Mouse (Mus musculus) embryo, embryonic 11.5 days (tissue): Measurements from ENCODE around the gene Atp6v0a2.
"Not testable (repeated sequence)": the region's sequence is repeated elsewhere in the genome, so short reads cannot be mapped to it uniquely, and the experiment has no call there.

Experiments used
- DNase-seq: peaks from one replicate; pipeline ENCODE4 v3.0.0-alpha.2; 2012; ENCODE audit warnings: low read depth, low spot score

Gene Atp6v0a2

DNA sequence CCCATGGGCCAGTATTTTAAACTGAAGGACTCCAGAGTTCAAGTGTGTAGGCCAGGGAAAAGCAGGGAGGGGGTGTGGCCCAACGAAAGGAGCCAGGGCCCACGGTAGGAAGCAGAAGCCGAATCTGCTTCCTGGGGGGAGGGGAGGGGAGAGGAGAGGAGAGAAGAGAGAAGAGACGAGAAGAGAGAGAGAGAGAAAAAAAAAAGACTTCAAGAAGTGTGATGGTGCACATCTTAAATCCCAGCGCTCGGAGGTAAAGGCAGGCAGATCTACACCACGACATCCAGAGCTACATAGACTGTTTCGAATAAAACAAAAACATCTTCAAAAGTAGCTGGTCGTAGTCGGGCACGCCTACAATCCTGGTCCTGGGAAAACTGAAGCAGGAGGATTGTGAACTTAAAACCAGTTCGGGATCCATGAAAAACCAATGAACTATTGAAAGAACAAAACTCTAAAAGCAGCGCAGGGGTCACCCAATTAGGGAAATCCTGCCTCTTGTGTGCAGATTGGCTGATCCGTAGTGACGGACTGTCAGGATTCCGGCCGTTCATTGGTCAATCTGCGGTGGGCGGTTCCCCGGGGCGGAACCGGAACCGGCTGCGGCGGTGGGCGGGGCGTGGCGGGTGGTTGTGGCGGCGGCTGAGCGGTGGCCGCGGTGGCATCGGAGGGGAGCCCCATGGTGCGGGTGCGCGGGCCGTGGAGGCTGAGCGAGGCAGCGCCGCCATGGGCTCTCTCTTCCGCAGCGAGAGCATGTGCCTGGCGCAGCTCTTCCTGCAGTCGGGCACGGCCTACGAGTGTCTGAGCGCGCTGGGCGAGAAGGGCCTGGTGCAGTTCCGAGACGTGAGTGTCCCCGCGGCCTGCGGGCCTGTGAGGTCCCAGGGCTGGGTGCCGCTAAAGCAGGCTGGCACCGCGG lies at the start of gene Atp6v0a2:
Gene Atp6v0a2 (plus strand): TSS at position 129 of the 916 bp plus-strand sequence.
- peak; percentile 83 for DNase-seq

DNA sequence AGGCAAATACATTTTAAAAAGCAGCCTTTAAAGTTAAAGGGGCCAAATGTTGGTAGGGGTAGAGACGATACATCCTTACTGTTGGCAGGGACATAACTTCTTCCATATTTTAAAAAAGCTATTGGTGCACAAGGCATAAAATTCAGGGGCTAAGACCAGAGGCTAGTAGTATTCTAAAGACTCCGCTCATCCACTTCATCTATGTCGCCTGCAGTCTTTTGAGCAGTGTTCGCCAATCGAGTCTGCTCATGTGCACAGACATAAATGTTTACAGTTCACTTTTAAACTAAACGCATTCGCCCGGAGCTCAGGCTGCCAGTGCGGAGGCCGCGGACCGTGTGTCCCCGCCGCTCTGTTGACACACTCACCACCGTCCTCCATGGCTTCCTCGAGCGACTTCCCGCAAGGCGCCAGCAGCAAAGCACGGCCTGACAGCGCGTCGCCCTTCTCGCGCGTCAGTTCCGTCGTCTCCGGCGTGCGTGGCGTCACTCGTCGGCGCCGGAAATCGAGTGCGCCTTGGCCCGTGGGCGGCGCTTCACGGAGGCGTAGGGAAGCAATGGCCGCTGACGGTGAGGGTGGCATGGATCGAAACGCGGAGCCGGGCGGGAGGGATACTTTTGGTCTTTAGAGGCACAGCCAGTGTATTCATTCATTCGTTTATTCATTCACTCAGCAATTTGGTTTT lies 49.6 kb upstream of the Atp6v0a2 start, which contains the start of the genes Eif2b1 and Gtf2h3:
Gene Eif2b1 (minus strand): TSS at position 499 of the 685 bp plus-strand sequence.
Gene Gtf2h3 (plus strand): TSS at position 508 of the 685 bp plus-strand sequence.
- DNase-seq, result peak; percentile 93

DNA sequence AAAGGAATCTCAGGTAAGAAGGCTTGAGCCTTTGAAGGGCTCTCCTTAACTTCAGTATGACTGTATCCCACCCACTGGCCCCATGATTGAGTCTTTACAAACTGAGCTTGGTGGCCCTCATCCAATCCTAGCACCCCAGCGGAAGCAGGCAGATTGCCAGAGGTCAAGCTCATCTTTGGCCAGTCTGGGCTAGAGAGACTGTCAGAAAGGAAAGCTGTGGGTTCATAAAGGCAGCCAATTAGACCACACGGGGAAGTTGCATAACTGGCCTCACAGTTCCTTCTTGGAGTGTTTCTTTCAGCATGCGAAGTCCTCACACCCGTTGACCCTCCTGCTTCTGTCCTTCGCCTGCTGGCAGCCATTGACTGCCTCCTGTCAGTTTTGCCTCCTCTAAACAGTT lies 45.9 kb upstream of the Atp6v0a2 start:
- DNase-seq, result no peak

DNA sequence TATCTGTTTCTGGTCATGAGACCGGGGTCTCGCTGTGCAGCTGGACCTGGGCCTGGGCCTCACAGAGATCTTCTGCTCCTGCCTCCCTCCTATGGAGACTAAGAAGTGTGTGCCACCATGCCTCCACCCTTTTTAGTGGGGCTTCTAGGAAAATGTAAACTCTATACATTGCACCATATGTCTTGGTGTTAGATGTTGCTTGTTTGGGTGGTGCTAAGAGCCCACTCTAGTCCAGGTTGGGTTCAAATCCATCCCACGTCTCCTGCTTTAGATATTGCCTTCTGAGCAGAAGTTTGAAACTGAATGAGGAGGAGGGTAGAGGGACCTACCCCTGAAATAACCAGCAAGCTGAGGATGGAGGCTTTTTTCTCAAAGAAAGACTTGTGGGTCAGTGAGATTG lies 35.6 kb upstream of the Atp6v0a2 start:
- DNase-seq, result no peak

DNA sequence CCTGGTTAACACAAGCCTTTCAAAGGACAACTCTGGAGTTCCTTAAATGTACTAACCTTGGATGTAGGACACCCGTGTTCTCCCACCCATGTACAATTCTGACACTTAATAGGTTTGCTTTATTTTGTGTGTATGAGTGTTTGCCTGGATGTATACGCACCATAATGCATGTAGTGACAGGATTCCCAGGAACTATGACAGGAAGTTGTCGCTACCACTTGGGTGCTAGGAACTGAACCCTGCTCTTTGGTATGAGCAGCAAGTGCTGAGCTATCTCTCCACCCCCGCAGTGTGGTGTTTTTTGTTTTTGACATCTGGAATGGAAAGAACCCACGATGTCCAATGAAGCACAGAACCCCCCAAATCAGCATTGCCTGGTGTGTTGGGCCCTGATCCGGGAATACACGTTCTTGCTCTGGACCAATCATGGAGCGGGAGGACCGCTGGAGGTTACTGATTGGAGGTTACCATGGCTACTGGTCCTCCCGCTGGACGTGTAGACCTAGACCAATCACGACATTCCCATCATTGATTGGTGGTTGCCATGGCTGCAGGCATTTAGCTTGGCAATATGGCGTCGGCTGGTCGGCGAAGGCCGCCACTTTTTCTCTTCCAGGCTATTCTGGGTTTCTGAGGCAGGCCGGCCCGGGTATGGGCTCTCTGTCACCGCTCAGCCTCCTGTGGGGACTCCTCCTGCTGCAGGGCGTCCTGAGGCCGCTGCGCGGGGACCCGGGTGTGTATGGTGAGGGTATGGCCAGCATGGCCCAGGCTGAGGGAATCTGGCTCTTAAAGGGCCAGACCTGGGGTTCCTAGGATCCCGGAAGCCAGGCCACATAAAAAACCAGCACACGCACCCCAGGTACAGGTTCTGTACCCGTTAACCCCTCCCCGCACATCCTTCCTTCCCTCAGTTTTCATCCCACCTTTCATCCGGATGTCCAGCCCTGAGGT lies 29.9 kb upstream of the Atp6v0a2 start:
- peak; percentile 91 for DNase-seq

DNA sequence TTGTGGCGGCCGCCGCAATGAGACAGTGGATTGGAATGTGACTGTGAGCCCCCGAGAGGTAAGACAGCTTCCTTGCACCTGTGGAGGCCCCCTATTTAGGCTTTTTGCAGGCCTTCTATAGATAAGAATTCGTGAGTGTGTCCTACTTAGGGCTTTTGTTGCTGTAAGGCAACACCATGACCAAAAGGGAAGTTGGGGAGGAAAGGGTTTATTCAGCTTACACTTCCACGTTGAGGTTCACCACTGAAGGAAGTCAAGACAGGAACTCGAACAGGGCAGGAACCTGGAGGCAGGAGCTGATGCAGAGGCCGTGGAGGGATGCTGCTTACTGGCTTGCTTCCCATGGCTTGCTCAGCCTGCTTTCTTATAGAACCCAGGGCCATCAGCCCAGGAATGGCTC lies 28.6 kb upstream of the Atp6v0a2 start:
- not testable (repeated sequence) for DNase-seq

DNA sequence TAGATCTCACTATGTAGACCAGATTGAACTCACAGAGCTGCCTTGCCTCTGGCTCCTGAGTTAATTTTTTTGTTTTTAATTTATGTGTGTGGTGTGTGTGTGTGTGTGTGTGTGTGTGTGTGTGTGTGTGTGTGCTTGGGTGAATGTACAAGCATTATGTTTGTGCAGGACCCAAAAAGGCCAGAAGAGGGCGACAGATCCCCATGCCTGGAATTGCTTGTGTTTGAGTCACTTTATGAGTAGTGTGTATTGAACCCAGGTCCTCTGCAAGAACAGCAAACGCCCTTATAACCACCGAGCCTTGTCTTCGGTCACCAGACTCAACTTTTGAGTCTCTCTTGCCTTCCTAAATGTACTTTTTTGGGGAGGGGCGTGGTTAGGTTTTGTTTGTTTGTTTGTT lies 26.0 kb upstream of the Atp6v0a2 start:
- DNase-seq, result peak; percentile 30

DNA sequence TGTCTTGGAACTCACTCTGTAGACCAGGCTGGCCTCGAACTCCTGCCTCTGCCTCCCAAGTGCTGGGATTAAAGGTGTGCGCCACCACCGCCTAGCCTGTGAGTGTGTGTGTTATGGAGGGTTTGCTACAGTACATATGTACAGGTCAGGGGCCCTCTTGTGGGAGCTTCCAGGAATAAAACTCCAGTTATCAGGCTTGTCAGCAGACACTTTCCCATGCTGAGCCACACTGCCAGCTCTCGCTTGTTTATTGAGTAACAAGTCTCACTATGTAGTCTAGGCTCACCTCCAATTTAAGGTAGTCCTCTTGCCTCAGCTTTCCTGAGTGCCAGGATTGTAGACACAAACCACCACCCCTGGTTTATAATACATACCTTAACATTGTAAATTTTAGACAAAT lies 24.1 kb upstream of the Atp6v0a2 start:
- no peak for DNase-seq

DNA sequence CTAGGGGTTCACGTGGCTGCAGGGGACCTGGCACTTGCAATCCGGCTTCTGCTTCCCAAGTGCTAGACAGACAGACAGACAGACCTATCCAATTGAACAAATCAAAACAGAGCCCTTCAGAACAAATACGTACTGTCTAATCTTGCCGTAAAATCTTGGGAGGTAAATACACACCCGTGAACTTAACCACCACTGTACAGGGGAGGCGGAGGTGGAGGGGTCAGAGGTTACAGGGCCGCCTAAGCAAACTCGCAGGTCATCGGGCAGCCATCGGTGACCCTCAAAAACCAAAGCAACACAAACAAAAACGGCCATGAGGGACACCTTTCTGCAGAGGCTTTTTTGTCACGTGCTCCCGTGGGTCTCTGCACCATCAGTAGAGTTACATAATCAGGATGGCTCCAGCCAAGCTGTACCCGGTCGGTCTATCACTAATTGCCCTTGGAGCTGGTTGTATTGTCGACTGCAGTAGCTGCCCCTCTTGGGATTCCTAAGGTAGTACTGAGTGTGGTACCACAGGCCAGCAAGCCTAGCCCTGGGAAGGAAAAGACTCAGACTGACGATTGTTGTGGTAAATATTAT lies 23.2 kb upstream of the Atp6v0a2 start:
- no peak for DNase-seq

DNA sequence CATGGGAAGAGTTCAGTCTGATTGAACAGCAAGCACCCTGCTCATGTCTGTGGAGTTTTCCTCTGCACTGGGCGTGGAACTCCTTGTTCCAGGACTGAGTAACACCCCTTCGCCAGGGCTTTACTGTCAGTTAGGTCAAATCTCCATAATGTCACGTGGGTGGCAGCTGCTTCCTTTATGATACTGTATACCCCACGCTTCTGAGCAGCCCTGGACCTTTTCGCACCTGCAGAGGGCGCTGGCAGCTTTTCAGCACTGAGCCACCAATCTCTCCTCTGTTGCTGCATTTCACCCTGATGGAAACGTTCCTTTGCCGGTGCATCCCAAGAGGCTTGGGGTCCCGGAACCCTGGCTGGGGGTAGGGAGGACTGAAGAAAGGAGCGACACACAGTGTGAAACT lies 17.4 kb upstream of the Atp6v0a2 start:
- DNase-seq, result no peak

DNA sequence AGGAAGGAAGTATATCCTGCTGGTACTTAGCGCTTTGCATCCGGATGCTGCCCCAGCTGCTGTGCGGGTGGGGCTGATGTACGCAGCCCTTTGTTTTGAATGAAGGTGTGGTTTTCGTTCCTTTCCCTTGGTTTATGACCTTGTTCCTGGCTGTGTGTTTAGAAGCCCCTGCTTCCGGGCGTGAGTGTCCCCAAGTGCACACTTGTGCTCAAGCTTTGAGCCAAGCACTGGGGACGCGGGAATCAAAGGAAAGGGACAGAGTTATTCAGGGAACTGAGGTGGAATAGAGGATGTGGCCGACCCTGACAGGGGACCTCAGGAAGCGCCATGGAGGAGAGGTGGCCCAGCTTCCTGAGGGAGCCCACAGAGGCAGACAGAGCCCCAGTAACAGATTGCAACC lies 13.7 kb upstream of the Atp6v0a2 start:
- no peak for DNase-seq

DNA sequence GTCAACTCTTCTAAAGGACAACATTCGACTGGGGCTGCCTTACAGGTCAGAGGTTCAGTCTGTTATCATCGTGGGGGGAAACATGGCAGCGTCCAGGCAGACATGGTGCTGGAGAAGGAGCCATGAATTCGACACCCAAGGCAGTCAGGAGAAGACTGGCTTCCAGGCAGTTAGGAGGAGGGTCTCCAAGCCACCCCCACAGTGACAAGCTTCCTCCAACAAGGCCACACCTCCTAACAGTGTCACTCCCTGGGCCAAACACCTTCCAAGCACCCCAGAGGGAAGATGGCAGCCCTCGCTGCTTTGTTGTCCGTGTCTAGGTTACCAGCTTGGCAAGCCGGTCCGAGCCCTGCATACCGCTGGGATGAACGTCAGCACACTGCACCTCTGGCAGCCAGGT lies 9.7 kb upstream of the Atp6v0a2 start:
- no peak for DNase-seq

DNA sequence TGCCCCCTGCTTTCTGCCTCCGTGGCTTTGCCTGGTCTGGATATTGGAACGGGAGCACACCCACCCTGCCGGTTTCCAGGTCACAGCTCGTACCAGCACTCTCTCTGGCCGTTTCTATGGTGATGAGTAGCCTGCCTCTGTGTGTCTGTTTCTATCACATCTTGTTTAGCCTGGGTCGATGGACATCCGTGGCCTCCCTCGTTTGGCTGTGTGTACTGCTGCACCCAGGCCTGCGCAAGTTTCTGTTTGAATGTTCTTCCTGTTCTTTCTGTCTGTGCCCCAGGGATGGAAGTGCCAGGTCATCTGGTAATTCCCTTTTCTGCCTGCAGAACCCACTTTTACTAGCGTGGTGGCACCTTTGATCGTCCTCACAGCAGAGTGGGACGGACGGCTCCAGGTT lies 7.0 kb upstream of the Atp6v0a2 start:
- DNase-seq, result no peak

DNA sequence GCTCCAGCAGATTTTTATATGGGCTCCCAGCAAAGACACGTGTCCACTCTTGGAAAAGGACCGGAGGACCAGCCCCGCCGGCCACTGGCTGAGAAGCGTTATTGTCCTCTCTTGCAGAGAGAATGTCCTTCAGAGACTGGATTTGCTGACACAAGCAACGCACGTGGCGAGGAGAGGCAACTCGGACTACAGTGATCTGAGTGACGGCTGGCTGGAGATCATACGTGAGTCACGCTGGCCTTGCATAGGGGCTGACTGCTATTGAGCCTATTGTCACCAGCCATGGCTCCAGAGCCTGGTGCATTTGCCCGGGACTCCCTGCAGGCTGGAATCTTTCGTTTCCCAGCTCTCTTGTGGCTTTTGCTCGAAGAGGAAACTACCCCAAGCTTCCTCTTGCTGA lies 5.5 kb upstream of the Atp6v0a2 start:
- no peak for DNase-seq

DNA sequence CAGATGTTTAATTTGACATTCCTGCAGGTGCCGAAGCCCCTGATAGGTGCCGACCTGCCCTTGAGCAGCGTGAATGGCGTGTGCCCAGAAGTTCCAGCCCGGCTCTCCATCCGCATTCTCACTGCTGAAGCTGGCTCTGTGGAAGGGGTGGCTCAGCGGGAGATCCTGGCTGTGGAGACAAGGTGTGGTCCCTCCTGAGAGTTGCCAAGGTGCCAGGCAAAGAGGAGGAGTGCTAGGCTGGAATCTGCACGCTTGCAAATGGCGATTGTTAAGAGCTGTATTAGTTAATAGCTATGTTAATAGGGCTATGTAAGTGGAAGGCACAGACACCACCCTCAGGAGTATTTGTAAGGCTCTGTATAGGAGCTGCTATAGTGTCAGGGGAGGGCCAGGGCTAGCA lies 4.1 kb upstream of the Atp6v0a2 start:
- DNase-seq, result no peak

DNA sequence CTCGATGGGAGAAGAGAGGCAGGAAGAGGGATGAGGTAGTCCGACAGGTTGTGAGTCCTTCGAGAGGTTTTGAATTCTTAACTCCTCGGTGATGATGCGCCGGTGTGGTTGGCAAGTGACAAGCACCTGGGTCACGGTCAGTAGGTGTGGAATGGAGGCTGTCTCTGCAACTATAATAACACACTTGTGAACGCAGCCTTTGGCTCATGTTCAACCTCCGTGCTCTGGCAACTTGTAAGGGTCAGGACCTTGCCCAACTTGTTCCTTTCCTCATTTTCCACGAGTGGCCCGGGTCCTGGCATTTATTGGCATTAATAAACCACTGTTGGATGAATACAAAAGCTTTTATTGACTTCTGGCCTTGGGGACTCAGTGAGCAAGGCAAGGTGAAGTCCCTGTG lies 1.3 kb downstream of the Atp6v0a2 start:
- DNase-seq, result no peak

DNA sequence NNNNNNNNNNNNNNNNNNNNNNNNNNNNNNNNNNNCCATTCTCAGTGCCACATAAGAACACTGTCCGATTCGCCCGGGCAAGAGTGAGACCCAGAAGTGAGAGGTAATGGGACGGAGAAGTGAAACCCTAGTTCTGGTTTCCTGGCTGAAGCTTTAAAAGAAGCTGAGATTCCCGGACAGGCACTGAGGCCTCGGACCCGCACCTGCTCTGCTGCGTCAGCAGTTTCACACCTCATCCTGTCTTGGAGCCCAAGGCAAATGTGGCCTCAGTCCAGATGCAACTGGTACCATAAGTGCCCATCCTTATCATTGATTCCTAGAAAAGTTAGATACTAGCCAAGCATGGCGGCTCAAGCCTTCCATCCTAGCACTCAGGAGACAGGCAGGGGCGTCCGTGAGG lies 3.3 kb downstream of the Atp6v0a2 start:
- no peak for DNase-seq

DNA sequence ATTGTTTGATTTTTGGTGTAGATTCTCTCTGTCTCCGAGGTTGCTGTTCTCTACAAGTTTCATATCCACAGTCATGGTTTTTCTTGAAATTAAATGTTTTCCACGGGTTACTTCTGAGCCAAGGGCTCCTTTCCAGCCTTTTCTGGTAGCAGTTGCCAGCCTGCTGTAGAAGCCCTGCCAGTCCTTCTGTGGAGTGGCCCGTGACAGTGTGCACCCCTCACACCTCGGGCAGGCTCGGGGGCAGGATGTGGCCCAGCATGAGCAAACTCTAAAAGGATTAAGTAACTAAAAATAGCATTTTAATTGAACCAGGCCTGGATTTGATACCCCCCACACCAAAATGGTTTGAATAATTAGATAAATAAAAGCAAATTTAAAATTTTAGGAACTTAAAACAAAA lies 4.1 kb downstream of the Atp6v0a2 start:
- no peak for DNase-seq

DNA sequence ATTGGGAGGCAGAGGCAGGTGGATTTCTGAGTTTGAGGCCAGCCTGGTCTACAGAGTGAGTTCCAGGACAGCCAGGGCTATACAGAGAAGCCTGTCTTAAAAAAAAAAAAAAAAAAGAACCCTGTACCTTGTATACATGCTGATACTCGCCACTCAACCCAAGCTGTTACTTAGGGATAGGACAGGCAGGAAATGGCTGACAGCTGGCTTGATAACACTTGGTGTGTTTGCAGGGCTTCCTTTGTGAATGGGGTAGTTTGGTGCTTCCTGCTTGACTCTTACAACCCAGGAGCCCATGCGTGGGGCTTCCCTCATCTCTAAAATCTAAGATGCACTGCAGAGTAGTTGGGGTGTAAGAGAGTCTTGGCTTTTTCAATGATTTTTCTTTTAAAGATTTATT lies 5.0 kb downstream of the Atp6v0a2 start:
- DNase-seq, result no peak

DNA sequence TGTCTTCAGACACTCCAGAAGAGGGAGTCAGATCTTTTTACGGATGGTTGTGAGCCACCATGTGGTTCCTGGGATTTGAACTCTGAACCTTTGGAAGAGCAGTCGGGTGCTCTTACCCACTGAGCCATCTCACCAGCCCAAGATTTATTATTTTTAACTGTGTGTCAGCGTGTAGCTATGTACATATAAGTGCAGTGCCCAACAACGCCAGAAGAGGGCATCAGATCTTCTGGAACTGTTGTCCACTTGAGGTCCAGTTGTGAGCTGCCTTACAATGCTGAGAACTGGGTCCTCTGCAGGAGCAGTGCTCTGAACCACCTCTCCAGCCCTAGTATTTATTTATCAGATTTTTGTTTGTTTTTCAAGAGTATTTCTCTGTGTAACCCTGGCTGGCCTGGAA lies 6.7 kb downstream of the Atp6v0a2 start:
- not testable (repeated sequence) for DNase-seq

DNA sequence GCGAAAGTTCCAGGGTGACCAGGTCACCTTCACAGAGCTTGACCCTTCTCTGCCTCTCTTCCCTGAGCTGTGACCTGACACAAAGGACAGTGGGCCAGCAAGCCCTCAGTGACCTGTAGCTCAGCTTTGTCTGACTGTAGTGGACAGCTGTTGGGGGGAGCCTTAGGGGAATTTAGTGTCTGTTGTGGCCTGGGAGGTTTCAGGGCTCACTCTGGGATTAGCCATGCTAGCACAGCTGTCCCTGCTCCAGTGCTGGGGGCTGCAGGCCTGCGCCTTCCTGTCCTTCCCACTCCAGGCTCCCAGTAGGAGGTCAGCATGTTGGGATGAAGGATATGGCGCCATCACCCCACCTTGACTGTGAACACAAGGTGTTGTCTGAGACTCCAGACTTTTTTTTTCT lies 7.8 kb downstream of the Atp6v0a2 start:
- no peak for DNase-seq
